In the genomic region with DNA sequence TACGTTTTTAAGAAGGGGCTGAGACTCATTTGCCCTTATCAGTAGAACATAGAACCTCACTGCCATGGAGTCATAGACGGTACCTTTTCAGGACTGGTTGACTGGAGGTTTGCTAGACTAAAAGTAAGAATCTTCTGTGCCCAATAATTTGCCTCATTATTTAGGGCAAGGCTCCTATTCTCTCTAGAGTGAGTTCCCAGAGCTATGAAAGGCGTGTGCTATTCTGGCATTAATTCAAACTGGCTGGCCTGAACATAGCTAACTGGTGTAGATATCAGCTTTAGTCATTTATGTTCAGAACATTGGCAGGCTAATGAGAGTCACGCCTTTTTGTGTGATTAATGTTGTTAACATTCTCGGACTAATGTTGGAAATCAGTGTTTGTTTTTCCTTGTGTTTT, we compare ENCODE assay signal across 13 mouse cellular contexts. TPM values are rescaled to one million over a fixed set of nuclear protein-coding genes. Genes with fewer than 3 reads are reported as not detected.
A peak's percentile ranks its signal among the peaks of the same experiment; 100 is the strongest.
DNase-seq lines count a peak whose midpoint lies in the region; ATAC-seq lines count a peak whose summit lies in the region.
"Had no signal": no experiment of that assay in that cellular context is flagged by ENCODE, and none has a peak within 500 bp of the region (broad histone marks: within the 10 kb centered on the region; RNA-seq: fewer than 3 reads in every experiment).

No protein-coding gene starts in this region.

- H3K4me3 ChIP-seq in heart, embryonic 12.5 days, result no peak overlapping the region
- H3K4me3 ChIP-seq in forebrain, embryonic 15.5 days, result no peak overlapping the region
- H3K4me3 ChIP-seq: embryonic facial prominence, embryonic 15.5 days had no signal

- no peak overlapping the region for H3K9ac ChIP-seq in heart, embryonic 12.5 days
- H3K9ac ChIP-seq in forebrain, embryonic 15.5 days (replicated peaks), result no peak overlapping the region
- H3K9ac ChIP-seq: embryonic facial prominence, embryonic 15.5 days; liver, postnatal 0 days had no signal

- H3K27ac ChIP-seq in heart, embryonic 12.5 days (ENCODE audit: poor library complexity, severe bottlenecking), result no peak overlapping the region
- H3K27ac ChIP-seq in forebrain, embryonic 15.5 days (replicated peaks), result no peak overlapping the region
- H3K27ac ChIP-seq: embryonic facial prominence, embryonic 15.5 days had no signal

- no peaks in the 10 kb centered on the region for H3K36me3 ChIP-seq in heart, embryonic 12.5 days
- H3K36me3 ChIP-seq in forebrain, embryonic 15.5 days, result no peaks in the 10 kb centered on the region
- H3K36me3 ChIP-seq: embryonic facial prominence, embryonic 15.5 days had no signal

- peak; percentile 94 for DNase-seq in heart, adult 11 months
- peak; percentile 39 for DNase-seq in urinary bladder, postnatal 14 days (ENCODE audit: low spot score)
- DNase-seq in urinary bladder, postnatal 25 days (ENCODE audit: low spot score), result no peak
- DNase-seq in heart, postnatal 36 days, result peak; percentile 17 to 53
- DNase-seq in frontal cortex, adult 2 months (ENCODE audit: extremely low spot score in 1 of 2, low spot score in 1 of 2), result no peak
- DNase-seq in cerebellum, adult 8-10 months, result no peak
- DNase-seq: cerebellum, postnatal 25 days; kidney, postnatal 25 days; liver, postnatal 0 days had no signal

- intact Hi-C loops in heart, postnatal 36 days (cut with DNase I), result no loop called here

- H3K9me3 ChIP-seq in heart, embryonic 12.5 days (replicated peaks), result no peaks in the 10 kb centered on the region
- H3K9me3 ChIP-seq in forebrain, embryonic 15.5 days, result no peaks in the 10 kb centered on the region
- H3K9me3 ChIP-seq: embryonic facial prominence, embryonic 15.5 days had no signal

- 59% methylated on average over 5 of the region's 5 CpGs for WGBS in heart, embryonic 12.5 days
- 27% methylated on average over 5 of the region's 5 CpGs for WGBS in forebrain, embryonic 15.5 days

- no peak overlapping the region for H3K4me2 ChIP-seq in heart, embryonic 12.5 days
- H3K4me2 ChIP-seq in forebrain, embryonic 15.5 days (replicated peaks), result no peak overlapping the region
- H3K4me2 ChIP-seq: embryonic facial prominence, embryonic 15.5 days had no signal

- no peaks in the 10 kb centered on the region for H3K27me3 ChIP-seq in heart, embryonic 12.5 days (replicated peaks)
- H3K27me3 ChIP-seq in forebrain, embryonic 15.5 days, result no peaks in the 10 kb centered on the region
- H3K27me3 ChIP-seq: embryonic facial prominence, embryonic 15.5 days had no signal

- no peak for ATAC-seq in heart, embryonic 12.5 days (ENCODE audit: insufficient number of reproducible peaks, low FRiP score)
- ATAC-seq in forebrain, embryonic 15.5 days (replicated peaks), result no peak
- ATAC-seq: hindbrain, embryonic 16.5 days; liver, postnatal 0 days had no signal

- H3K4me1 ChIP-seq in heart, embryonic 12.5 days (replicated peaks), result no peaks in the 10 kb centered on the region
- H3K4me1 ChIP-seq in forebrain, embryonic 15.5 days, result 0 out of 2 replicates have a peak, but pooled peaks cover 5% of the 10 kb centered on the region
- H3K4me1 ChIP-seq: embryonic facial prominence, embryonic 15.5 days had no signal

RNA-seq across cellular contexts. Expression of a gene that starts 52.4 kb away (rescaled TPM):
- polyA plus RNA-seq in heart, embryonic 12.5 days (2016; fragmentation: Nextera tagmentation; extraction: Ambion mirVana), result 134 and 145 TPM in 2 replicates
- 10 to 100 TPM in 1 of 2 experiments, 1 to 10 TPM in 1; 9.6 to 10.9 TPM for total RNA-seq in heart, postnatal 36 days (2021)
- polyA plus RNA-seq in forebrain, embryonic 15.5 days (2015; fragmentation: Nextera tagmentation; extraction: Ambion mirVana), result 95.7 and 101 TPM in 2 replicates
- polyA plus RNA-seq in frontal cortex, adult 2 months (2012; rRNA removed), result 12.6 and 16.6 TPM in 2 replicates

Comparison
In these comparisons a context has a peak if more than half of its experiments do, and no peak if none do; other contexts are left out.
1. DNase-seq: peak in heart, adult 11 months (single experiment), urinary bladder, postnatal 14 days (single experiment) and heart, postnatal 36 days (2 of 2); none in urinary bladder, postnatal 25 days (single experiment), frontal cortex, adult 2 months (0 of 2) and cerebellum, adult 8-10 months (single experiment).